Mouse (Mus musculus): Measurements from ENCODE around the gene Ghsr.

DNA sequence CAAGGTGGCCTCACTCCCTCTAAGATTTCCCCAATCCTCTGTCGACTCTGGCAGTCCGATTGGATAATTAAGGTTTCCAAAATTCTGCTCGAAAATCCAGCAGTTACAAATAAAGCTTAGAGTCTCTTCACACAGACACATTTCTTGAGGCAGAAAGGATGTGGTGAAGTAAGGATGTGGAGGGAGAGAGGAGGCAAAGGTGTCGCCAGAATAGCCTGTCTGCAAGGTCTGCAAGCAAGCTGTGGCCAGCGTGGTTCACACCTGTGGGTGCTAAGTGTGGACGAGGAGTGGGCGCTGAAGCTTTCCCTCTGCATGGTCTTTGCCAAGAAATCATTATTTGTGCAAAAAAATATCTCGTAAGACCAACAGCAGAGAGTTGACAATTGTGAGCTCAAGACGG is 48.6 kb upstream of the Ghsr start:
- TF ChIP-seq CTCF (IDR thresholded peaks at IDR 0.05; ENCODE audit: control insufficient read depth, insufficient read depth, insufficient read length) (no peak), MYOD1 (IDR thresholded peaks at IDR 0.05; ENCODE audit: control insufficient read depth, insufficient read length, low read depth) (no peak)

Data from C2C12 (cell line).